Mouse (Mus musculus): Measurements from ENCODE around the gene Ccnl2. TPM values are rescaled to one million over a fixed set of nuclear protein-coding genes. Genes with fewer than 3 reads are reported as not detected.

The Ccnl2 gene
- 108 and 141 TPM in 2 replicates for total RNA-seq (2014; fragmentation: Nextera tagmentation)
- 86.9 and 94.2 TPM in 2 replicates for total RNA-seq (2017)

DNA sequence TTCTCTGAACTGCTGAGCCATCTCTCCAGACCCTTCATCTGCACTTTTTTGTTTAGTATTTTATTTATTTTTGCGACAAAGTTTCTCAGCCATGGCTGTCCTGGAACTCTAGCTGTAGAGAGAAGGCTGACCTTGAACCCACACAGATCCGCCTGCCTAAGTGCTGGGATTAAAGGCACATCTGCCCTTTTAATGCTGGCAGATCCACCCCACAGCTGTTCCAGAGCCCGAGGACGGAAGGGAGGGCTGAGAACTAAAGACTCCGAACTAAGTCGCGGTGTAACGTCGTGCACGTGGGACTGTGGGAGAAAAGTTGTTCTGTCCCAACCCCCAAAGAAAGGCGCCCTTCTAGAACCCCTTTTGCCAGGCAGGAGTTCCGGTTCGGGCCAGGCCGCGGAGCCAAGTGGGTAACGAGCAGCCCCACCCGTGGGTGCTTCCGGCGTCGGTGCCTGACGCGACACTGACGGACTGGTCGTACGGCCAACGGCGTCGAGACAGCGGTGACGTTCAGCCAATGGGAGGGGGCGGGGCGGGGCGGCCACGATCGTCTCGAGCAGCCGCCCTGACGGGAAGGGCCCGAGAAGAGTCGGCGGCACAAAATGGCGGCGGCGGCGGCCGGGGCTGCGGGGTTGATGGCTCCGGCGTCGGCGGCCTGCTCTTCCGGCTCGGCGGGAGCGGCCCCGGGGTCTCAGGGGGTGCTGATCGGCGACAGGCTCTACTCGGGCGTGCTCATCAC, at the start of gene Ccnl2:
Ccnl2 (plus strand) TSS at position 561 of the 736 bp plus-strand sequence.
- ATAC-seq (replicated peaks; ENCODE audit: low FRiP score, low TSS enrichment, poor library complexity, severe bottlenecking) = peak; percentile 98

DNA sequence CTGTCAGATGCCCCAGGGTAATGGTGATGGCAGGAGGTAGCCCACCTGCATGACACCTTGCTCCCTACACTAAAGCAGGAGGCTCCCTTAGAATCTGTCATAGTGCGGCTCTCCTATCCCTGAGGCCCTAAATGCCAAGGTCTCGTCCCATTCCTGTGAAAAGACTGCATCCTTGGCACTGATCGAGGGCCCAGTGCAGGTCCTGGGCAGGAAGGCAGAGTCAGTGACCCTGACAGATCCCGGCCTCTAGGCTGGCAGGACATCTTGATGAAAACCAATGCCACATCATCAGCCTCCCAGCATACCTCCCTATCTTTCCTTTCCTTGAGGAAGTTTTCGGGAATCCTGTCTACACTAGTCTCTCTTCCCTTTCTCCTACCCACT, 42.8 kb upstream of the Ccnl2 start:
- no peak for ATAC-seq (replicated peaks; ENCODE audit: low FRiP score, low TSS enrichment, poor library complexity, severe bottlenecking)

DNA sequence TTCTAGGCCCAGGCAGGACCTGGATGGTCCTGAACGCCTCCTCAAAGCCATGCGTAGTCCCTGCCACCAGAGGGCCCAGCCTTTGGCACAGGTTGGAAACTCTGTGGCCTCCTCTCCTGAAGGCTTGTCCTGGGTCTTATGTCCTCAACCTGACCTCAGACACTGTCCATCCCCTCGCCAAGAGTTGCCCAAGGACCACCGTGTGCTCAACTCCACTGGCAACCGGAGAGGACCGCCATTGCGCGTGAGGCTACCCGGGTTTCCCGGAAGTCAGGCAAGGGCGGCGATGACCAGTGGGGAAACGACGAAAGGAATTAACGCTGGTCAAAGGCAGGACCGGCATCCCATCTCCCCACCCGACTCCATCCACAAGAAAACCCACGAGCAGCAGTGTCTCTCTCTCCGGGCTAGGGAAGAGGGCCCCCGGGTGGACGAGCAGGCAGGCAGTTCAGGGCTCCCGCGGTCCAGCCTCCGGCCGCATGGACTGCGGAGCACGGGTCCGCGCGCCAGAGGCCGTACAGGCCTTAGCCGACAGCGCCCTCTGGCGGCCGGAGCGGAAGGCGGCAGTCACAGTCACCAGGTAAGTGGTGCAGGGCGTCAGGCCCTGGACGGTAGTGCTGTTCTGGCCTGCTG, 42.3 kb upstream of the Ccnl2 start:
- peak; percentile 75 for ATAC-seq (replicated peaks; ENCODE audit: low FRiP score, low TSS enrichment, poor library complexity, severe bottlenecking)

DNA sequence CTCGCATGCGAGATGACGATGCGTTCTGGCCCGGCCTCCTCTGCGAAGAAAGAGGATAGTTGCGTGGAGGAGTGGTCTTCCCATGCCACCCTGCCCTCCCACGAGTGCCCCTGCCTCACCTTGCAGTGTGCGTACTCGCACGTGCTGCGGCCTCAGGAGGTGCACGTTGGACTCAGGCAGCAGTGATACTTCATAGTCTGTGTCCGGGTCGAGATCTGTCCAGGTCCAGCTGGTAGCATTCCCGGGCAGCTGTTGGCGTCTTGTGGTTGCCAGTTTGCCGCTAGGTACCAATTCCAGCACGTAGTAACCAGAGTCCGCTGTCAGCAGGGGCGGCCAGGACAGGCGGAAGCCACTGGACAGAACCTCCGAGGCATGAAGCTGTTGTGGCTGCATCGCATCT, 41.7 kb upstream of the Ccnl2 start:
- no peak for ATAC-seq (replicated peaks; ENCODE audit: low FRiP score, low TSS enrichment, poor library complexity, severe bottlenecking)

GRCm38 (mm10) chr4:155771706-155772105, 40.6 kb upstream of the Ccnl2 start:
- ATAC-seq (replicated peaks; ENCODE audit: low FRiP score, low TSS enrichment, poor library complexity, severe bottlenecking) = no peak

DNA sequence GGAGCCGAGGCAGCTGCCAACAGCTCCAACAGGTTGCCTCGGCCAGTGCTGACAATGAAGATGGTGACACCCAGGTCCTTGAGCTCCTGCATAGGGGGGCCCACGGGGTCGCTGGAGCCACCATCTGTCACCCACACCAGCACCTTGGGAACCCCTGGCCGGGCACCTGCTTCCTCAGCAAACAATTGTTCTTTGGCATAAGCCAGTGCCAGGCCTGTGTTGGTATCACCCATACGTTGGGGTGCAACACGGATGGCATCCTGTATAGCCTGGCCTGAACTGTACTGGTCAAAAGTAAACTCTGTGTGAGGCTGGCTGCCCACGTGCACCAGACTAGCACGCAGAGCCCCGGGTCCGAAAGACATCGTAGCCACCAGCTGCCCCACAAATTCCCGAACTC, 39.5 kb upstream of the Ccnl2 start:
- no peak for ATAC-seq (replicated peaks; ENCODE audit: low FRiP score, low TSS enrichment, poor library complexity, severe bottlenecking)

DNA sequence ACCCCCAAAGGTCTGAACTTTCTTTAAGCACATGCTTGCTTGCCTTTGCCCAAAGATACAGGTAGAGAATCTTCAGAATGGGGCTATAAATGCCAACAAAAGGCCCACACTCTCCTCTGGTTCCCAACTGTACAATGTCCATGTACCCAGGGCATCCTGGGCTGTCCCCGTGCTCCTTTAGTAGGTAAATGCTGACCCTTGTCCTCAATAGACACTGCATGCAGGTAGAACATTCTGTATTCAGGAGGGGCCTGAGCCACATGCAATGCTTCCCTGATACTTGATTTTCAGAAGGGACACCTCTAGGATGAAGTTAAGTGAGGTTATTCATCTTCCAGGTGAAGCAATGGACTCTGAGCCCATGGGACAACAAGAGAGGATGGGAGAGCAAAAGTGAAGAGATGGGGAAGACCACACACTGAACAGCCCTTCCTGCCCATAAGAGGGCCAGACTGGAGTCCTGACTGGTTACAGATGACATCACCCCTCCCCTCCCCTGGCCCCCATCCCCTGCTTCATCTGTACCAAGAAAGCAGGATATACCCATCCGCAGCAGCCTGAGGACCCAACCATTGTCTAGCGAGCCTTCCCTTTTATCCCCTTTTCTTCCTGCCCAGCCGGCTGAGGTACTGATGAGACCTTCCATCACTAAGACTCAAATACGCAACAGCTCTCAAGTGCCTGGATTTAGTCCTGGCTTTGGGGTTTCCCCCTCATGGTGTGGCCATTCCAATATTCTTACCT, 38.8 kb upstream of the Ccnl2 start:
- no peak for ATAC-seq (replicated peaks; ENCODE audit: low FRiP score, low TSS enrichment, poor library complexity, severe bottlenecking)

DNA sequence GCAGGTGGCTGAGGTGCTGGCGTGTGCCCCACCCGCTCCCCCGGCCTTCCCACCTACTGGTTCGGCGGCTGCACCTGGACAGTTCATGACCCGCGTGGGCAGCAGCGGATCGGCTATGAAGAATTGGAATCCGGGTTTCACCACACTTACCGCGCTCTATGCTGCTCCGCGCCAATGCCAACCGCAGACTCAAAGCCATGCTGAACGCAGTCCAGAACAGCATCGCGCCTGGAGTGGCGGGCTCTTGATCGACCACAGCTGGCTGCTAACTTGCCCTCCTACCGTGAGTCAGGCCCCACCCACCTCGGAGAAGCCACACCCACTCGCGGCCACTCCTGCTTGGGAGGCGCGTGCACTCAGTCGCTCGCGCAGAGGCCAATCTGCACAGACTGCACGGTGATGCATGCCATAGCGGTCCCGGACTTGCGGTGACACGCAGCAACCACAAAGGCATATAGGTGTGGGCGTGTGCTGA, 38.0 kb upstream of the Ccnl2 start, which contains the start of gene Vwa1:
Vwa1 (minus strand) TSS at position 419 of the 475 bp plus-strand sequence.
- ATAC-seq (replicated peaks; ENCODE audit: low FRiP score, low TSS enrichment, poor library complexity, severe bottlenecking) = peak; percentile 83

GRCm38 (mm10) chr4:155774971-155775740, 37.1 kb upstream of the Ccnl2 start:
- no peak for ATAC-seq (replicated peaks; ENCODE audit: low FRiP score, low TSS enrichment, poor library complexity, severe bottlenecking)

DNA sequence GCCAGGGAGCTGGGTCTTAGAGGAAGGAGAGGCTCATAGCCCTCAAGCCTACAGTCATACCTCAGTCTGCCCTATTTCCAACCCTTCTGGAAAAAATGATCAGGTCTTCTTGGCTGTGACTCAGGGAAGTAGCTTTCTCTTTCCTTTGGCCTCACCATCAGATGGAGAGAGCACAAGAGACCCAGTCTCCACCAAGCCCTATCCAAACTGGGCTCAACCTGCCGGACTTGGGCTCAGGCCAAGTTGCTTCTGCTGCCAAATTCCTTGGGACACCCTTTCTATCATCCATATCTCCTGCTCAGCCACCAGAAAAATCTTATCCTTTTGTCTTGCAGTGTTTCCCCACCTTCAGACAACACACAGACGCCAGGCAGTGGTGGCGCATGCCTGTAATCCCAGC, 36.4 kb upstream of the Ccnl2 start:
- ATAC-seq (replicated peaks; ENCODE audit: low FRiP score, low TSS enrichment, poor library complexity, severe bottlenecking) = no peak

DNA sequence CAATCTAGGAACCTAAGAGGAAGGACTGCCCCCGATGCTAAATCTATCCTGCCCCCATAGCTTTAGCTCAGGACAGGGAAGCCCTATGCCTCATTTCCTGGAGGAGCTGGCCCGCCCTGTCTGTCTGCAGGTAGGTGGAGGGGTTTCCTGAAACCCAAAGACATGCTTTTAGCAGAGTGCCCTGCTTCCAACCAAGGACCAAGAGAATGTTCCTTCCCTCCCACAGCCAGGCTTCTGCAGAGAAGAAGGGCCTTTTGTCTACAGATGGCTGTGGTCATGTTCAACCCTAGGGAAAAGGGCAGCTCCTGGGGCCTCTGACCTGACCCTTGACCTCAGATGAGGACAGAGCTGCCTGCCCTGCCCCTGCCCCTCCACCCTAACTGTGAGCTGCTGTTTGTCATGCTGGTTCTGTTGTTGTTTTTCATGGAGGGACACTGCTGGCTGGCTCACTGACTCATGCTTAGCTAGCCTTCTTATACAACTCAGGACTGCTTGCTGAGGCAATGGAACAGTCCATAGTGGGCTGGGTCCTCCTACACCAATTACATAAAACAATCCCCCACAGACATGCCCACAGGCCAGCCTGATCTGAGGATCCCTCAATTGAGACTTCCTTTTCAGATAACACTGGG, 35.5 kb upstream of the Ccnl2 start:
- no peak for ATAC-seq (replicated peaks; ENCODE audit: low FRiP score, low TSS enrichment, poor library complexity, severe bottlenecking)

DNA sequence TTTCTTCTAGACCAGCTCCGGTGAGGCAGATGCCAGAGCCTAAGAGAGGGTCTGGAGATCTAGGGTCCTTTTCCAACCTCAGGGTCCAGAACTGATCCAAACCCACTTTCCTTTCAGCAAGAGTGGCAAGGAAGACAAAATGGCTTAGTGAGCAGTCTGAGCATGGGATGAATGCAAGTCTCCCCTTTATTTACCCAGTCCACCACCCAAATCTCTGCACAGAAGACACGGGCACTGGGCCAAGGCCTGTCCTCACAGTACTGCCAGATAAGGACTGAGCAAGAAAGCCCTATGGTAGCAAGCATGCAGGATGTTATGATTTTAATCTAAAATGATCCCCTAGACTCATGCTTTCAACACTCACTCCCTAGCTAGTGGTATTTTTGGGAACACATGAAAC, 34.5 kb upstream of the Ccnl2 start:
- peak; percentile 27; the same call in 1 of the 2 replicates for ATAC-seq (replicated peaks; ENCODE audit: low FRiP score, low TSS enrichment, poor library complexity, severe bottlenecking)

- no peak for ATAC-seq (replicated peaks; ENCODE audit: low FRiP score, low TSS enrichment, poor library complexity, severe bottlenecking)
Measured at GRCm38 (mm10) chr4:155779498-155779897, 32.8 kb upstream of the Ccnl2 start.

GRCm38 (mm10) chr4:155780895-155781294, 31.4 kb upstream of the Ccnl2 start:
- no peak for ATAC-seq (replicated peaks; ENCODE audit: low FRiP score, low TSS enrichment, poor library complexity, severe bottlenecking)

GRCm38 (mm10) chr4:155783486-155784080, 28.7 kb upstream of the Ccnl2 start:
- ATAC-seq (replicated peaks; ENCODE audit: low FRiP score, low TSS enrichment, poor library complexity, severe bottlenecking) = no peak

DNA sequence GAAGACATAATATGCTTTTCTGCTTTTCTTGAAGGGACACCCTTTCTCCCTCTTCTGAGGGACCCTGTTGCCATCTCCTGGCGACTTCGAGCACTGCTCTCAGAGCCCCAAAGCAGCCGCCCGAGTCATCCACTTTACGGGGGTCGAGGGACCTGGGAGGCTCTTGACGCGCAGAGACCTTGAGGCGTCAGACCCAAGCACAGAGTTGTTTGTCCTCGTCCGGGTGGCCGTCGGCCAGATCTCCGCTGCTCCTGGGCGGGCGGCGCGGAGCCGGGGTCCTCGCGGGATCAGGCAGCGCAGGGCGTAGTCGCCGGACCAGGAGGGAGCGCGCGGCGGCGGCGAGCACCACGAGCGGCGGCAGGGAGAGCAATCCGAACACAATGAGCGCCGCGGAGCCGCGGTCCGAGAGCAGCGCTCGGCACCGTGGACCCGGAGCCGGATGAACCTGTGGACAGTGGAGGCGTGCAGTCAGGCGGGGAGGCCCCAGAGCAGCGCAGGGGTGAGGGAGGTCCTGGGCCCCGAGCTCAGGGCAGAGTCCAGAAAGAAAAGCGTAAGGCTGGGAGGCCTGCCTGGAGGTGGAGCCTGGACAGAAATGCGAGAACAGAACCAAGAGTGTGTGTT, 28.1 kb upstream of the Ccnl2 start:
- peak; percentile 73 for ATAC-seq (replicated peaks; ENCODE audit: low FRiP score, low TSS enrichment, poor library complexity, severe bottlenecking)

DNA sequence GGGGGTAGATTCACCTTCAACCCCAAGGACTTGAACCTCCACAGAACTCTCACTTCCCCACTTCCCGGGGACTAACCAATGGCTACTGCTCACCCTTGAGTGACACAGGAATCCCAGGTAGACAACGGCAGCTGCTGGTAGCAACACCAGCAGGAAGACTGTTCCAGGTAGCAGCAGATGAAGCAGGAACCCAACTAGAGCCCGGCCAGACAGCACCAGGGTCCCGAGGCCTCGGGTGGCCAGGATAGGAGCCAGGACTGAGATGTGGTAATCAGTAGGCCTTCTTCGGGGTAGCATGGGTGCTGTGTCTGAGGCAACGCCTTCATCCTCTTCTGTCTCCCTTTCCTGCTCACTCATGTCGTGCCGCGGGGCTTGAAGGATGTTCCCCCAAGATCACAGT, 27.0 kb upstream of the Ccnl2 start:
- ATAC-seq (replicated peaks; ENCODE audit: low FRiP score, low TSS enrichment, poor library complexity, severe bottlenecking) = no peak

- ATAC-seq (replicated peaks; ENCODE audit: low FRiP score, low TSS enrichment, poor library complexity, severe bottlenecking) = peak; percentile 39; the same call in 1 of the 2 replicates
Measured at GRCm38 (mm10) chr4:155785819-155786218, 26.5 kb upstream of the Ccnl2 start, which contains the start of gene Tmem88b. Gene Tmem88b, minus strand, starts transcription at chr4:155785874.
